Mouse (Mus musculus): ENCODE data around the gene Plppr3.

DNA sequence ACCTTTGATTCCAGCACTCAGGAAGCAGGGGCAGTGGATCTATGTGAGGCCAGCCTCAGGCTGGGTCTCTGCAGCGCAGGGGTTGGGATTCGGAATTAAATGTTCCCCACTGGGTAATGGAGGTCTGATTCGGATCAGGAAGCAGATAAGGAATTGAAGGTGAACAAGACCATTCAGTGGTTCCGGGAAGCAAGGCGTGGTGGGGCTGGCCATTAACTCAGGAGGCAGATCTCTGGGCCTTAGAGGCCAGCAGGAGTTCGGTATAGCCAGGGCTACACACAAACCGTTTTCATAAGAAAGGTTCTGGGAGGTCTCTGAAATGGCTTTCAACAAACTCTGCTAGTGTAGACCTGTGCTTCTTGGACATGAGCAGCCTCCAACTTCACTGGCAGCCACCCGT is 21.6 kb downstream of the Plppr3 start:
- TF ChIP-seq CTCF (IDR thresholded peaks at IDR 0.05; ENCODE audit: control insufficient read depth, insufficient read depth, insufficient read length) (no peak), USF1 (IDR thresholded peaks at IDR 0.05; ENCODE audit: low read depth) (no peak), MYOG (IDR thresholded peaks at IDR 0.05; ENCODE audit: control insufficient read depth, extremely low read depth, insufficient read length) (no peak), CEBPB (IDR thresholded peaks at IDR 0.05; ENCODE audit: low read depth) (no peak), MYOD1 (IDR thresholded peaks at IDR 0.05; ENCODE audit: control insufficient read depth, insufficient read length, low read depth) (no peak), MAX (IDR thresholded peaks at IDR 0.05) (no peak)

Data from C2C12 (cell line).